Mouse (Mus musculus) heart, embryonic 10.5 days (tissue): ENCODE measurements around the gene Abcg1. TPM values are rescaled to one million over a fixed set of nuclear protein-coding genes. Genes with fewer than 3 reads are reported as not detected.

Experiments used
- DNase-seq: peaks from one replicate; pipeline ENCODE4 v3.0.0-alpha.2; 2017; ENCODE audit warnings: low spot score
- H3K27ac ChIP-seq: fragments of 300-500 bp; sonication (generic); 2 replicates; pipeline ENCODE4 v1.5.1; 2016; ENCODE audit warnings: mild to moderate bottlenecking
- H3K27me3 ChIP-seq: fragments of 300-500 bp; sonication (generic); 2 replicates; pipeline ENCODE4 v1.6.1; 2016; ENCODE audit warnings: mild to moderate bottlenecking; ENCODE audit not compliant: poor library complexity, insufficient read depth, severe bottlenecking
- H3K36me3 ChIP-seq: fragments of 300-500 bp; sonication (generic); 2 replicates; pipeline ENCODE4 v1.6.1; 2016; ENCODE audit warnings: mild to moderate bottlenecking, moderate library complexity
- H3K4me1 ChIP-seq: fragments of 300-500 bp; sonication (generic); 2 replicates; pipeline ENCODE4 v1.6.1; 2016; ENCODE audit warnings: mild to moderate bottlenecking
- H3K4me3 ChIP-seq: fragments of 300-500 bp; sonication (generic); 2 replicates; pipeline ENCODE4 v1.5.1; 2016; ENCODE audit warnings: mild to moderate bottlenecking, moderate library complexity
- H3K9me3 ChIP-seq: fragments of 300-500 bp; sonication (generic); 2 replicates; pipeline ENCODE4 v1.6.1; 2016; ENCODE audit warnings: mild to moderate bottlenecking, moderate library complexity
- WGBS: fragments of 180-500 bp; shearing (Covaris S2); methylation state at CpG from one replicate; pipeline ENCODE4 v1.1.7; 2016; 5-methylcytosine and 5-hydroxymethylcytosine counted together
- polyA plus RNA-seq: library from polyadenylated mRNA; unstranded; fragments of >200 nt; fragmentation: Nextera tagmentation; extraction: Ambion mirVana; gene quantifications from 2 replicates; pipeline ENCODE4 v1.2.1, GENCODE M21; 2016

The Abcg1 gene
- 4.9 and 6.0 TPM in 2 replicates for polyA plus RNA-seq

GRCm38 (mm10) chr17:31057151-31057890 lies at the start of gene Abcg1:
Gene Abcg1 (plus strand): TSS chr17:31057675.
- peak; percentile 80 for DNase-seq
- H3K4me3 ChIP-seq = peak within 1 kb of the TSS; percentile 70
- peaks cover 33% of the 10 kb centered on the region for H3K4me1 ChIP-seq
- H3K27me3 ChIP-seq = peaks cover 43% of the 10 kb centered on the region
- peak within 1 kb of the TSS; percentile 59 for H3K27ac ChIP-seq
- H3K9me3 ChIP-seq = no peaks in the 10 kb centered on the region; the same call in 1 of the 2 replicates
- 2% methylated on average over 49 of the region's 49 CpGs for WGBS
- no peaks in the 10 kb centered on the region for H3K36me3 ChIP-seq

GRCm38 (mm10) chr17:31008416-31008815 lies 49.1 kb upstream of the Abcg1 start:
- Histone ChIP-seq H3K4me1 (no peaks in the 10 kb centered on the region), H3K36me3 (no peaks in the 10 kb centered on the region), H3K27me3 (no peaks in the 10 kb centered on the region; the same call in 1 of the 2 replicates), H3K4me3 (no peak overlapping the region), H3K27ac (no peak overlapping the region), H3K9me3 (no peaks in the 10 kb centered on the region)
- no peak for DNase-seq
- 77% methylated on average over 8 of the region's 8 CpGs for WGBS

DNA sequence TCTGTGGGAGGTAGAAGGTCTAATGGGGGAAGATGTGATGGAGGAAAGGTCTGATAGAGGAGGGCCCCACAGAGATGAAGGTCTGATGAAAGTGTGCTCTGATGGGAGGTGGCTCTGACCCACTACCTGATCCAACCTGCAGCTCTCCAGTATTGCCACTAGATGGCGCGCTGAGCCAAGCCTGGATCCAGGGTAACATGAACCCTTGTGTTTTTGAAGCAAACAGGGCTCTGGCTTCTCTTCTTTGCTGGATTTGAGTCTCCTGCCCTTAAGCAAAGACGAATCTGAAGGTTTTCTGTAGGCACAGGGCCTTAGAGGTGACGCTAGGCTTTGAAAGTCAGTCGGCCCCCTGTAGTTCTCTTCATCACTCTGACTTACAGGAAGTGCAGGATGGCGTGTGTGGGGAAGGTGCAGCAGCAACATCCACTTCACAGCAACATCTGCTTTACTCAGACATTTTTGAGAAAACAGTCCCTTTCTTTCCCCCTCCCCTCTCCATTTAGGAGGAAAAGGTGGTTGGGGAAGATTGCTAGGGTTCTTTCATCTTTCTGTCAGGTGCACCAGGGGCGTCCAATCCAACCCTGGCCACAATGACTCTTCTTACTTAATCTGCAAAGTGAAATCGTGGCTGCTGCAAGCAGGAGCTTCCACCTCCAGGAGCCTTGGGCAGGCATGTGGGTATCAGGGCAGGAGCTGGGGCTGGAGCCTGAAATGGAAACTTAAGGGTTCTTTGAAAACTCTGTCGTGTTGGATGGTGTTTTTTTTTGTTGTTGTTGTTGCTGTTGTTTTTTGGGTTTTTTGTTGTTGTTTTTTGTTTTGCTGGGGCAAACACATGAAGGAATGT lies 45.7 kb upstream of the Abcg1 start:
- Histone ChIP-seq H3K27ac (no peak overlapping the region), H3K4me1 (no peaks in the 10 kb centered on the region), H3K9me3 (no peaks in the 10 kb centered on the region), H3K36me3 (no peaks in the 10 kb centered on the region), H3K27me3 (no peaks in the 10 kb centered on the region; the same call in 1 of the 2 replicates), H3K4me3 (no peak overlapping the region)
- peak; percentile 83 for DNase-seq
- 31% methylated on average over 9 of the region's 9 CpGs for WGBS

- no peaks in the 10 kb centered on the region for H3K9me3 ChIP-seq
- WGBS = 66% methylated on average over 4 of the region's 4 CpGs
- no peak overlapping the region for H3K4me3 ChIP-seq
- H3K36me3 ChIP-seq = no peaks in the 10 kb centered on the region
- no peaks in the 10 kb centered on the region for H3K27me3 ChIP-seq
- peaks cover 7% of the 10 kb centered on the region for H3K4me1 ChIP-seq
- H3K27ac ChIP-seq = no peak overlapping the region
- DNase-seq = no peak
Measured at GRCm38 (mm10) chr17:31018267-31018666, 39.2 kb upstream of the Abcg1 start.

GRCm38 (mm10) chr17:31019505-31019904 lies 38.0 kb upstream of the Abcg1 start:
- Histone ChIP-seq H3K27ac (no peak overlapping the region), H3K9me3 (no peaks in the 10 kb centered on the region), H3K4me3 (no peak overlapping the region), H3K4me1 (peaks cover 11% of the 10 kb centered on the region), H3K27me3 (no peaks in the 10 kb centered on the region), H3K36me3 (no peaks in the 10 kb centered on the region)
- DNase-seq = no peak
- WGBS = 6% methylated on average over 2 of the region's 2 CpGs

GRCm38 (mm10) chr17:31020078-31020477 lies 37.4 kb upstream of the Abcg1 start:
- Histone ChIP-seq H3K27me3 (no peaks in the 10 kb centered on the region), H3K9me3 (no peaks in the 10 kb centered on the region), H3K36me3 (no peaks in the 10 kb centered on the region), H3K27ac (no peak overlapping the region), H3K4me3 (no peak overlapping the region), H3K4me1 (peaks cover 11% of the 10 kb centered on the region)
- DNase-seq = no peak
- 71% methylated on average over 2 of the region's 2 CpGs for WGBS

DNA sequence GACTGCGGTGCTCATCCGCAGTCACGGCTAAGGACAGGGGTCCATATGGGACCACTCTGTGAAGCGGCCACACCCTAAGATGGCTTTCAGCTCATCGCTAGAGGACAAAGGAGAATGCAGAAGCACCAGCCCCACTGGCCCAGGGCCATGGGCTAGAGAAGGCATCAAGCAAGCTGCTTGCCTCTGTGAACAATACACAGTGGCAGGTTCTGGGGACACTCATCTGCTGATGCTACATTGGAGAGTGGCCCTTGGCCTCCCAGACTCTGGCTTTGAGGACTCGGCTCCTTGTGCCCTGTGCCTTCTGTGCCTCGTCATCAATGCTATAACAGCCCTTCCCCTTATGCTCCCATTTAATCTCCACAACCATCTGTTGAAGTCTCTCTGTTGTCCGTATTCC lies 36.2 kb upstream of the Abcg1 start:
- H3K27me3 ChIP-seq = no peaks in the 10 kb centered on the region
- no peak for DNase-seq
- H3K27ac ChIP-seq = no peak overlapping the region
- 80% methylated on average over 8 of the region's 8 CpGs for WGBS
- peaks cover 11% of the 10 kb centered on the region for H3K4me1 ChIP-seq
- no peak overlapping the region for H3K4me3 ChIP-seq
- no peaks in the 10 kb centered on the region for H3K9me3 ChIP-seq
- no peaks in the 10 kb centered on the region for H3K36me3 ChIP-seq

DNA sequence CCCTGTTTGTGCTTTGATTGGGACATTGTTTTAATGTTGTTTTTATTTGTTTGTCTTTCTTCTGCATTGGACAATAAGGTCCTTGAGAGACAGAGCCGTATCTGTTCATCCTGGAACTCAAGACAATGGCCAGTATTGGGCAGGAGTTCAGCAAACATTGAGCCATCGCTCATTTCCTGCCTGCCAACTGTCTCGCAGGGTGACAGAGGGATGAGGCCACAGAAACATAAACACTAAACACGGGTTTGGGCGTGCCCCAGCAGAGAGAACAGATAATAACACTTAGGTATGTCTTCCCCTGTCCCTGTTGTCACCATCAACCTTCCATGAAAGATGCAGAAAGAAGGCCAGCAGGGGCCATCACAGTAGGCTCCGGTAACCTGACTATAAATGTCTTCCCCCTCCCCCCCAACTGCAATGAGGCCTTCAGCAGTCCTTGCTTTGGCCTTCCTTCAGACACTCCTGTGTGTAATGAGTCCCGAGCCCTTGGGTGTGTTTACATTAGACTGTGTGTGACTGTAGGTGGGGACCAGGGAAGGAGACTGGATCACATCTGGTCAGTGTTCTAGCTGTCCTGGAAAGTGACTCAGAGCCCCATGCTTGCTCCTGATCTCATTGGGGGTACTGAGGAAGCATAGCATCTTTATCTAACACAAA lies 33.2 kb upstream of the Abcg1 start:
- H3K4me1 ChIP-seq = peaks cover 19% of the 10 kb centered on the region
- no peaks in the 10 kb centered on the region for H3K27me3 ChIP-seq
- H3K27ac ChIP-seq = no peak overlapping the region
- H3K9me3 ChIP-seq = no peaks in the 10 kb centered on the region
- DNase-seq = no peak
- no peaks in the 10 kb centered on the region for H3K36me3 ChIP-seq
- WGBS = 55% methylated on average over 7 of the region's 7 CpGs
- H3K4me3 ChIP-seq = no peak overlapping the region

- 65% methylated on average over 5 of the region's 5 CpGs for WGBS
- Histone ChIP-seq H3K36me3 (no peaks in the 10 kb centered on the region), H3K9me3 (no peaks in the 10 kb centered on the region), H3K27me3 (no peaks in the 10 kb centered on the region), H3K4me3 (no peak overlapping the region), H3K4me1 (peaks cover 18% of the 10 kb centered on the region), H3K27ac (no peak overlapping the region)
- no peak for DNase-seq
Measured at GRCm38 (mm10) chr17:31024782-31025125, 32.7 kb upstream of the Abcg1 start.

DNA sequence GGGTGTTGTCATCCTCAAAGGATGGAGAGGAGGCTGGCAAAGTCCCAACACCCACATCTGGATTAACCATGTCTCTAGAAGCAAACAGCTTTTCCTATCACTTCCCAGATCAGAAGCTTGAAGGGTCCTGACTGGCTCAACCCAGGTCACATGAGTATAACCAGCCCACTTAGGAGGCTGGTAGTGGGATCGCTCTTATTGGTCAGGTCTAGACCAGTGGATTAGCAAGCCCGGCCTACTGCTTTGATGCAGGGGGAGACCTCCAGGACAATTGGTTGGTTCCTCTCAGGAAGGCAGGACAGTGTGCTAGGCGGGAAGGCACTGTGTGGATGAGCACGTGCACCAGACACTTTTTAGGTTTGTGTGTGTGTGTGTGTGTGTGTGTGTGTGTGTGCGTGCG lies 30.5 kb upstream of the Abcg1 start:
- H3K9me3 ChIP-seq = no peaks in the 10 kb centered on the region
- no peaks in the 10 kb centered on the region for H3K36me3 ChIP-seq
- no peak overlapping the region for H3K4me3 ChIP-seq
- H3K4me1 ChIP-seq = peaks cover 12% of the 10 kb centered on the region
- H3K27me3 ChIP-seq = no peaks in the 10 kb centered on the region
- no peak overlapping the region for H3K27ac ChIP-seq
- 78% methylated on average over 6 of the region's 6 CpGs for WGBS
- no peak for DNase-seq

DNA sequence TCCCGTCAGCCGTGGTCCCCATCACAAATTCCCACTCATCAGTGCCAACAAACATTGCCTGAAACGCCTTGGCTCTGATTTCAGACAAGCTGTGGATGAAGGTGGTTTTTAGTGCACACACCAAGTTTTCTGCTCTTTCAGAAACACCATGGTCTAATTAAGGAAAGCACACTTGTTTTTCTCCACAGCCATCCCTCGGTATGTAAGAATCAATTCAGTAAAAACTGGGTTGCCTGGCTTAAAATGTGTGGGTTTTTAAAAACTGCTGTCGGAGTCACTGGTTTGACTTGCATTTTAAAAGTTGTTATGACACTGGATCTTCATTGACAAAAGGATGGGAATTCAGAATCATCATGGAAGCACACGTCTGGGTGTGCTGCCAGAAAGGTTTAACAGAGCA lies 29.8 kb upstream of the Abcg1 start:
- peaks cover 12% of the 10 kb centered on the region for H3K4me1 ChIP-seq
- DNase-seq = no peak
- no peak overlapping the region for H3K4me3 ChIP-seq
- no peaks in the 10 kb centered on the region for H3K36me3 ChIP-seq
- no peaks in the 10 kb centered on the region for H3K9me3 ChIP-seq
- no peak overlapping the region for H3K27ac ChIP-seq
- H3K27me3 ChIP-seq = no peaks in the 10 kb centered on the region
- WGBS = 83% methylated on average over 6 of the region's 6 CpGs

GRCm38 (mm10) chr17:31028821-31029370 lies 28.6 kb upstream of the Abcg1 start:
- Histone ChIP-seq H3K36me3 (no peaks in the 10 kb centered on the region), H3K9me3 (no peaks in the 10 kb centered on the region), H3K27ac (no peak overlapping the region), H3K4me3 (no peak overlapping the region), H3K27me3 (no peaks in the 10 kb centered on the region), H3K4me1 (peaks cover 19% of the 10 kb centered on the region)
- peak; percentile 70 for DNase-seq
- WGBS = 63% methylated on average over 9 of the region's 9 CpGs

- Histone ChIP-seq H3K36me3 (no peaks in the 10 kb centered on the region), H3K27me3 (no peaks in the 10 kb centered on the region), H3K4me3 (no peak overlapping the region), H3K4me1 (peaks cover 21% of the 10 kb centered on the region), H3K27ac (no peak overlapping the region), H3K9me3 (no peaks in the 10 kb centered on the region)
- peak; percentile 47 for DNase-seq
- 82% methylated on average over 4 of the region's 4 CpGs for WGBS
Measured at GRCm38 (mm10) chr17:31029407-31029806, 28.1 kb upstream of the Abcg1 start.
